Mouse (Mus musculus): ENCODE measurements around the gene Abhd2. TPM values are rescaled to one million over a fixed set of nuclear protein-coding genes. Genes with fewer than 3 reads are reported as not detected.

Abhd2 gene
- total RNA-seq, 2 experiments from 2014 or later: 382 to 406 TPM

DNA sequence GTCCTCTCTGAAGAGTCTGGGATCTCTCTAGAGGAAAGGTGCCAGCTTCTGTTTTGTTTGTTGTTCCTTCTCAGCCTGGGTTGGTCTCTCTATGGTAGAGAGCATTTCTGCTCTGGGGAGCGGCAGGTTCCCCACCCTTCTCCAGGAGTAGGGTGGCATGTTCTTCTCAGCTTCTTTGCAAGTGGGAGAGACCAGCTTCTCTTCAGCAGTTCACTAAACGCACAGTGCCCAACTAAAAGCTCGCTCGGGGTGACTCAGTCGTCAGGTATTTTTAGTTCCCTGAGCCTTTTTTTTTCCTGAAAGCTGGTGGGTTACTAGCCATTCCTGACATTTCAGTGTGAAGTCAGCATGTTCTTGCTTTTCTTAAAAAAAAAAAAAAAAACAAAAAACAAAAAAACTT is 15.4 kb downstream of the Abhd2 start:
- no peak for DNase-seq (ENCODE audit: low spot score in 2 of 2)

- no peak for DNase-seq (ENCODE audit: low spot score in 2 of 2)
Measured at GRCm38 (mm10) chr7:79293605-79294232, 20.7 kb downstream of the Abhd2 start.

- DNase-seq (ENCODE audit: low spot score in 2 of 2): no peak
Measured at GRCm38 (mm10) chr7:79294449-79294980, 21.5 kb downstream of the Abhd2 start.

GRCm38 (mm10) chr7:79295196-79295826 is 22.3 kb downstream of the Abhd2 start:
- DNase-seq (ENCODE audit: low spot score in 2 of 2): no peak

GRCm38 (mm10) chr7:79298681-79299080 is 25.7 kb downstream of the Abhd2 start:
- DNase-seq (ENCODE audit: low spot score in 2 of 2): no peak

GRCm38 (mm10) chr7:79299548-79299947 is 26.5 kb downstream of the Abhd2 start:
- no peak for DNase-seq (ENCODE audit: low spot score in 2 of 2)

- no peak for DNase-seq (ENCODE audit: low spot score in 2 of 2)
Measured at GRCm38 (mm10) chr7:79300432-79301151, 27.6 kb downstream of the Abhd2 start.

DNA sequence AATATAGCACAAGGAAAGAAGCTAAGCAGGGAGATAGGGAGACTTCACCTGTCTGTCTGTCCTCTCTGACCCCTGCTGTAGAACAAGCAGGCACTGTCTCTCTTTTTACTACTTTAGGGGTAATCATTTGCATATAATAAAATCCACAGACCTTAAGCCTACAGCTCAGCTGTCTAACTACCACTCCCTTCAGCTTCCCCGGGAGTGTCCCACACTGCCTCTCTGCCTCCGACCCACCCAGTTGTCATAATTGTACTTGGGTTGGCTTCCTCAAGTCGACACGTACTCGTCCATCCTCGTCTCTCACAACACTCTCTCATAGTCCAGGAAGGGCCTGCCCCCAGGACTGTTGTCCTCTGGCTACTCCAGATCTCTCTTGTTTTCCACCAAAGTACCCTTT is 29.1 kb downstream of the Abhd2 start:
- DNase-seq (ENCODE audit: low spot score in 2 of 2): no peak

DNA sequence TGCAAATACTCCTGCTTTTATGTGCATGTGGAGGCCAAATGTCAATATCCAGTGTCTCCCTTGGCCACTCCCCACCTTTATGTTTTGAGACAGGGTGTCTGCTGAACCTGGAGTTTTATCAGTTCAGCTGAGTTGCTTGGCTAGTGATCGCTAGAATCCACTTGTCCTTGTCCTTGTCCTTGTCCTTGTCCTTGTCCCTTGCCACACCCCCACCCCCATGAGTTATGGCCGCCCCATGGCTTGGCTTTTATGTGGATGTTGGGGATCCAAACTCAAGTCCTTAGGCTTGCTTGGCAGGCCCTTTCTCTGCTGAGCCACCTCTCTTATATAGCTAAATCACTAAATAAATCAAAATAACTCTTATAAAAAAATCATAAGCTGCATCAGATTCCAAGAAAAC is 29.6 kb downstream of the Abhd2 start:
- no peak for DNase-seq (ENCODE audit: low spot score in 2 of 2)

- no peak for DNase-seq (ENCODE audit: low spot score in 2 of 2)
Measured at GRCm38 (mm10) chr7:79303183-79303761, 30.3 kb downstream of the Abhd2 start.

- DNase-seq (ENCODE audit: low spot score in 2 of 2): no peak
Measured at GRCm38 (mm10) chr7:79308455-79309030, 35.5 kb downstream of the Abhd2 start.

DNA sequence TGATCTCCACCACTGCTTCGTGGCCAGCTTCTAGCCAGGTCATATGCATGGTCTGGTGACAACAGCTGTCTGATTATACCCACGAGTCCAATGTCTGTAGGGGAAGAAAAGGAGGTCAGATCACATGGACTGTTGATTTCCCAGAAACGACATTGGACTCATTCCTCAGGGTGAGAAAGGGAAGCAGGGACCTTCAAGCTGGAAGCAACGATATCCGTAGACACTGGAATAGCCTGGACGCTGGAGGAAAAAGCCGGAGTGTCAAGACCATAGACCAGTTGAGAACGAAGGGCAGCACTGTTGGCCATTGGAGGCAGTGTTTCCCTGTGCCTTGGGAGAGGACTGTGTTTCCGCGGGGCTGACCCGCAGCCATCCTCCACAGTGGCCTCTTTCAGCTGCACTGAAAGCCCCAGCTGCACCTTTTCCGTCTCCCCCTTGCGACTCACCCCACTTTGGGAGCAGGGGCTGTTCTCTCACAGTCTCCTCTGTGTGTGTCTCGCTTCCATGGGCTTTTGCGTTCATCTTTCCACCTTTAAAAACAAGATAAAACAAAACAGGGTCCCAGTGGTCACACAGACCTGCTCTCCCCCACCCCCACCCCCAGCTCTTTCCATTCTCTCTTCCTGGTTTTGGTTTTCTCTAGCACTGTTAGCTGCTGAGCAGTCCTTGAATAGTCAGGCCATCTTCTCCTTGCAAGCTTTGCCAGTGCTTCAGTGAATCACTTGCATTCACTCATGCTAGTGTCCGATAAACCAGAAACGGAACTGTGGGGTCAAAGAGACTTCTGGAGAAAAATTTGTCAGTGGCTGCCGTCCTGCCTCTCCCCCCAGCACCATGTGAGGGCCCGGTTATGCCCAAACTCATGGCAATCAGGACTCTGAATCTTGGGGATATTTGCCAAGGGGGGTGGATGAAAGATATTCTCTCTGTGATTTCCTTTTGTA is 36.5 kb downstream of the Abhd2 start:
- no peak for DNase-seq (ENCODE audit: low spot score in 2 of 2)

- DNase-seq (ENCODE audit: low spot score in 2 of 2): no peak
Measured at GRCm38 (mm10) chr7:79310191-79310555, 37.2 kb downstream of the Abhd2 start.

- no peak for DNase-seq (ENCODE audit: low spot score in 2 of 2)
Measured at GRCm38 (mm10) chr7:79311420-79311988, 38.5 kb downstream of the Abhd2 start.

DNA sequence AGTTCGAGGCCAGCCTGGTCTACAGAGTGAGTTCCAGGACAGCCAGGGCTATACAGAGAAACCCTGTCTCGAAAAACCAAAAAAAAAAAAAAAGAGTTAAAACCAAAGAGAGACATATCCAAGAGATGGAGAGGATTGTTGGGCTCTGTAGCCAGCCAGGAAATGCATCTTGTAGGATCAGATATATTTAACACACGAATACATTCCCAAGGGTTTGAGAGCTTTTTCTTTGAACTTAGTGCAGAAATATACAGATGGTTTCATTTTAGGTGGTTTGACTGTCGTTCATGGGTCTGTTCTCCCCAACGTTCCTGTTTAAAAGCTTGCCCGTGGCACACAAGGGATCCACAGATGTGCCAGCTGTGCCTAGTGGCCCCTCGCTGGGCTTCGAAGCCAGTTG is 39.2 kb downstream of the Abhd2 start:
- DNase-seq (ENCODE audit: low spot score in 2 of 2): no peak

DNA sequence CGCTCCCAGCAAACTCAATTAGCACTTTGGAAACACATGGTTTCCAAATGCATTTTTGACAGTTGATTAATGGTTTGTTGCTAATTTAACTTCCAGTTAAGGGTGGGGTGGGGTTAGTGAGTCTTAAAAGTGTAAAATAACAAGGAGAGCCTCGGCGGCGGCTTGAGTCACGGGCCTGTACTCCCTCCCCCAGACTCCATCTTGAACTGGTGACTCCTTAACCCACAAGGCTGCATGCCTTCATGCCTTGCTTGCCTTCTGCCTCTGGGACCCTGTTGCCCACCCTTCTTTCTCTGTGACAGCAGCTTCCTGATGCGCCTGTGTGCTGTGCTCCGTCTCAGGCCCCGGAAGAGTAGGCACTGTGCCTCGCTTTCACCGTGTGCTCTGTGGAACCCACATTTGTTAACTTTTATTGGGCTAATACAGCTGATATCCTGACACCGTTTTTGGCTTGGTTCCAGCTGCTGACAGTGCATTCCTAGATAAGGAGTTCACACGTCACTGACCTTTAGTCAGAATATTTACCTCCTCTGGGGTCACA is 40.6 kb downstream of the Abhd2 start:
- DNase-seq (ENCODE audit: low spot score in 2 of 2): no peak

- no peak for DNase-seq (ENCODE audit: low spot score in 2 of 2)
Measured at GRCm38 (mm10) chr7:79314517-79314916, 41.5 kb downstream of the Abhd2 start.

DNA sequence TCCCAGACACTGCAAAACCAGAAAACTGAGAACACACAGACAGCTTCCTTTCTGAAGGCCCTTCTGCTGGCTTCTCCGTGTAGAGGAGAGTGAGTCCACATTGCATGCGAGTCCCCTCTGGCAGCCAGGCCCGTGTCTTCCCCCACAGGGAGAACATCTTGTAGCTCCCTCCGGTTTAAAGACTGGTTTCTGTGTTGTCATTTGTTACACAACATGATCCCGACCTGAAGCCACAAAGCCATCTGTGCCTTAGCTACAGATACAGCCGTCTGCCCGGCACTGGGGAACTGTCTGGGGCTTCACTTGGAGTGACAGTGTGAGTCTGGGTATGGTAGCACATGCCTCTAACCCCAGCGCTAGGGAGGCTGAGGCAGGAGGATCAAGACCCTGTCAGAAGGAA is 42.1 kb downstream of the Abhd2 start:
- no peak for DNase-seq (ENCODE audit: low spot score in 2 of 2)

DNA sequence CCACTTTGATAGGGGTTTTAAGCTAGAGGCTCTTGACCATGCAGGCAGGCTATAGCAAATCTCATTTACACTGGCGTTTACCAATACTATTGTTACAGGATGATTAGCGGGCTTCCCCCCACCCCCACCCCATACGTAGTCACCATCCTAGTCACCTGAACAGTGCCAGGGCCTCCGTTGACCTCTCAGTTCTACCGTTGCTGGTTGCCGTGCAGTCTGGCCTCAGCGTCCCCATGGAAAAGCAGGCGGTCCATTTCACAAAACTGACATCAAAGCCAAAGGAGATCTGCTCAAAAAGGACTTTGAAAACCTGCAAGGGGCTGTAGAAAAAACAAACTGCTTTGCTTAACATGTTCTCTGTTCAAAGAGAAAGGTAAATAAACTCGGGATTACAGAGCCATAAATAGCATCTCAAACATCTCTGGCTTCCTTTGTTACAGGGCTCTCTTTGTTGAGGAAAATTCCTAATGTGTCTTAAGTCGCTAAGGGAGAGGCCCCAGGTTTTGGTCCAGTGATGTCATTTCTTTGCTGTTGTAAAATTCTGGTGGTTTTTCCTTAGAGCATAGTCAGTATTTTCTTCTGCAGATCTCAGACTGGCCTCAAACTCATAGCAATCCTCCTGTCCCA is 43.2 kb downstream of the Abhd2 start:
- DNase-seq (ENCODE audit: low spot score in 2 of 2): no peak

Measured in adrenal gland, postnatal 4 days (tissue).